Mouse (Mus musculus): Measurements from ENCODE around the gene Chmp4b. TPM values are rescaled to one million over a fixed set of nuclear protein-coding genes. Genes with fewer than 3 reads are reported as not detected.

Chmp4b gene
- polyA plus RNA-seq (2015; fragmentation: Nextera tagmentation; extraction: Ambion mirVana), result 26.8 and 30.1 TPM in 2 replicates

GRCm38 (mm10) chr2:154651363-154651762, at the start of gene Chmp4b:
Gene Chmp4b, plus strand, starts transcription at chr2:154651705.

GRCm38 (mm10) chr2:154603638-154604153, 47.8 kb upstream of the Chmp4b start, which contains the start of gene Pxmp4:
Gene Pxmp4, minus strand, starts transcription at chr2:154603708.

GRCm38 (mm10) chr2:154613118-154614115, 38.1 kb upstream of the Chmp4b start, which contains the start of the genes Zfp341 and 4930519P11Rik:
Gene Zfp341, plus strand, starts transcription at chr2:154613297.
Gene 4930519P11Rik, minus strand, starts transcription at chr2:154613437.

Other genes starting within 250 kb of the Chmp4b start
- gene Snta1, start 243.6 kb upstream of the Chmp4b start, polyA plus RNA-seq (2015; fragmentation: Nextera tagmentation; extraction: Ambion mirVana), result 2.9 and 3.9 TPM in 2 replicates
- gene Cbfa2t2, start 215.2 kb upstream of the Chmp4b start, polyA plus RNA-seq (2015; fragmentation: Nextera tagmentation; extraction: Ambion mirVana), result 10.6 and 11.3 TPM in 2 replicates
- gene 1700003F12Rik, start 104.6 kb upstream of the Chmp4b start, polyA plus RNA-seq (2015; fragmentation: Nextera tagmentation; extraction: Ambion mirVana), result 1.4 and 3.2 TPM in 2 replicates
- gene Actl10, start 99.9 kb upstream of the Chmp4b start, polyA plus RNA-seq (2015; fragmentation: Nextera tagmentation; extraction: Ambion mirVana), result 0.11 and 0.23 TPM in 2 replicates
- gene Necab3, start 92.8 kb upstream of the Chmp4b start, polyA plus RNA-seq (2015; fragmentation: Nextera tagmentation; extraction: Ambion mirVana), result 1.7 and 2.4 TPM in 2 replicates
- 18.7 and 22.1 TPM in 2 replicates for gene E2f1, start 81.8 kb upstream of the Chmp4b start, polyA plus RNA-seq (2015; fragmentation: Nextera tagmentation; extraction: Ambion mirVana)
- 22.4 and 22.5 TPM in 2 replicates for gene Pxmp4, start 48.0 kb upstream of the Chmp4b start, polyA plus RNA-seq (2015; fragmentation: Nextera tagmentation; extraction: Ambion mirVana)
- 1.7 and 1.8 TPM in 2 replicates for gene Zfp341, start 38.4 kb upstream of the Chmp4b start, polyA plus RNA-seq (2015; fragmentation: Nextera tagmentation; extraction: Ambion mirVana)
- gene 4930519P11Rik, start 38.3 kb upstream of the Chmp4b start, polyA plus RNA-seq (2015; fragmentation: Nextera tagmentation; extraction: Ambion mirVana), result not detected in 2 replicates
- gene Gm14214, start 118.3 kb downstream of the Chmp4b start, polyA plus RNA-seq (2015; fragmentation: Nextera tagmentation; extraction: Ambion mirVana), result not detected in 2 replicates
- gene Raly, start 139.4 kb downstream of the Chmp4b start, polyA plus RNA-seq (2015; fragmentation: Nextera tagmentation; extraction: Ambion mirVana), result 26.2 and 28.4 TPM in 2 replicates
- 0.45 and 0.47 TPM in 2 replicates for gene a, start 139.7 kb downstream of the Chmp4b start, polyA plus RNA-seq (2015; fragmentation: Nextera tagmentation; extraction: Ambion mirVana)
- gene Eif2s2, start 241.2 kb downstream of the Chmp4b start, polyA plus RNA-seq (2015; fragmentation: Nextera tagmentation; extraction: Ambion mirVana), result 86.1 and 92.3 TPM in 2 replicates